Mouse (Mus musculus) spleen, adult 2 months (tissue): Measurements from ENCODE around the gene Tut7.
A peak's percentile ranks its signal among the peaks of the same experiment; 100 is the strongest.

Experiments
- CTCF ChIP-seq: fragments of 200-500 bp; IDR thresholded peaks from 2 replicates; pipeline ENCODE4 v1.5.1; 2011; ENCODE audit warnings: mild to moderate bottlenecking, inconsistent platforms; ENCODE audit not compliant: insufficient read depth, insufficient read length, insufficient replicate concordance; ENCODE audit errors: extremely low read depth
- POLR2A ChIP-seq: fragments of 200-500 bp; IDR thresholded peaks from 2 replicates; pipeline ENCODE4 v1.6.1; 2011; ENCODE audit warnings: low read depth, low read length, inconsistent platforms

DNA sequence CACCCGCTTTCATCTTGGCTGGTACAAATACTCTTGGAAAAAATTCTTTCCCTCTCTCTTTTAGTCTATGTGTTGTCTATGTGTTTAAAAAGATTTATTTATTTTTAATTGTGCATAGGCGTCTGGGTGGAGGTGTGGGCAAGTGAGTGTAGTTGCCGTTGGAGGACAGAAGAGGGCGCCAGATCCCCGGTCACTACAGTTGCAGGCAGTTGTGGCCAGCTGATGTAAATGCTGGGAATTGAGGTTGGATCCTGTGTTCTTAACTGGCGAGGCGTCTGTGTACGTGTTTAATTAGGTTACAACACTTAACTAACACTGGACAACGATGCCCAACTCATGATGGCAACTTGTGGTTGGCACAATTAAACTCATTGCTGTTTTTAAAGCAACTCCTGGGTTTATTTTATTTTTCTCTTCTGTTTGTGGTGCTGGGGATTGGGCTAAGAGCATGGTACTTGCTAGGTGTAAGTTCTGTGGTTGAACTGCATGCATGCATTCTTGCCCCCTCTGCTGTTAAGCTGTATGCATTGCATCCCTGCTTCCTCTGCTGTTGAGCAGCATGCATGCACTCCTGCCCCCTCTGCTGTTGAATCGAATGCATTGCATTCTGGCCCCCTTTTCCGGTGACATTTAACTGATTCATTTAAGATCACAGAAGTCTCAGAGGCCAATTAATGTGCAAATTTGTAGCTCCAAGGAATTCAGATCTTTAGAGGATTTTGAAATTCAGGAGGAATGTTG lies 17.7 kb upstream of the Tut7 start:
- no peak for TF ChIP-seq POLR2A
- TF ChIP-seq CTCF: peak; percentile 97; the same call in 1 of the 2 replicates
